Mouse (Mus musculus) spleen, postnatal 4 days (tissue): ENCODE measurements at regions not wholly inside any gene's neighbourhood (a gene's known extent, or its start where the extent isn't known, plus 50 kb on each side); places are given as distances from the start of the nearest gene placed in this dataset.
"Not testable (repeated sequence)": the region's sequence is repeated elsewhere in the genome, so short reads cannot be mapped to it uniquely, and the experiment has no call there.

Experiments
- DNase-seq, 2 experiments: peaks; one replicate each; pipeline ENCODE4 v3.0.0; 2022; ENCODE audit warnings: low spot score in 2 of 2

- no peak for DNase-seq
These were observed 50.8 kb upstream of the Elmo1 start for GRCm38 (mm10) chr13:20039590-20039989.

- DNase-seq, result peak in 1 of 2 experiments; percentile 15
These were observed 51.9 kb upstream of the Elmo1 start for GRCm38 (mm10) chr13:20038463-20038862.

- DNase-seq, result no peak
These were observed 53.0 kb upstream of the Elmo1 start for GRCm38 (mm10) chr13:20037436-20037835.

GRCm38 (mm10) chr13:20033937-20034735, 56.3 kb upstream of the Elmo1 start:
- DNase-seq, result no peak

GRCm38 (mm10) chr13:20031660-20032059, 58.7 kb upstream of the Elmo1 start:
- DNase-seq, result no peak

GRCm38 (mm10) chr13:20031082-20031481, 59.3 kb upstream of the Elmo1 start:
- no peak for DNase-seq

GRCm38 (mm10) chr13:20026612-20027011, 63.8 kb upstream of the Elmo1 start:
- no peak for DNase-seq

- not testable (repeated sequence) for DNase-seq
These were observed 73.9 kb upstream of the Elmo1 start for GRCm38 (mm10) chr13:20016454-20016853.

- DNase-seq, result no peak
These were observed 77.8 kb upstream of the Elmo1 start for GRCm38 (mm10) chr13:20012621-20013020.

- no peak for DNase-seq
These were observed 81.2 kb upstream of the Elmo1 start for GRCm38 (mm10) chr13:20009164-20009563.

- DNase-seq, result no peak
These were observed 82.8 kb upstream of the Elmo1 start for GRCm38 (mm10) chr13:20007561-20007960.

GRCm38 (mm10) chr13:19997606-19998005, 92.8 kb upstream of the Elmo1 start:
- DNase-seq, result no peak

GRCm38 (mm10) chr13:19975621-19976020, 114.8 kb upstream of the Elmo1 start:
- DNase-seq, result no peak

GRCm38 (mm10) chr13:19966566-19966965, 123.8 kb upstream of the Elmo1 start:
- no peak for DNase-seq

- no peak for DNase-seq
These were observed 127.4 kb upstream of the Elmo1 start for GRCm38 (mm10) chr13:19963031-19963430.

- no peak for DNase-seq
These were observed 104.7 kb upstream of the Gpr141 start for GRCm38 (mm10) chr13:19928761-19929160.

- DNase-seq, result no peak
These were observed 103.8 kb upstream of the Gpr141 start for GRCm38 (mm10) chr13:19927807-19928206.

GRCm38 (mm10) chr13:19921084-19921827, 97.2 kb upstream of the Gpr141 start:
- no peak for DNase-seq

- no peak for DNase-seq
These were observed 88.0 kb upstream of the Gpr141 start for GRCm38 (mm10) chr13:19911860-19912584.

GRCm38 (mm10) chr13:19902786-19903185, 78.7 kb upstream of the Gpr141 start:
- no peak for DNase-seq

- peak in 1 of 2 experiments; percentile 35 for DNase-seq
These were observed 73.1 kb upstream of the Gpr141 start for GRCm38 (mm10) chr13:19897191-19897590.
